Mouse (Mus musculus): ENCODE measurements around the gene Riox2.
A peak's percentile ranks its signal among the peaks of the same experiment; 100 is the strongest.
"Not testable (repeated sequence)": the region's sequence is repeated elsewhere in the genome, so short reads cannot be mapped to it uniquely, and the experiment has no call there.

Gene Riox2

GRCm38 (mm10) chr16:59471637-59472278, at the start of gene Riox2:
Riox2 (plus strand) TSS chr16:59471775.
- peak; percentile 71 for DNase-seq (ENCODE audit: low spot score)

- DNase-seq (ENCODE audit: low spot score), result no peak
Observed at GRCm38 (mm10) chr16:59427960-59428359, 43.6 kb upstream of the Riox2 start.

DNA sequence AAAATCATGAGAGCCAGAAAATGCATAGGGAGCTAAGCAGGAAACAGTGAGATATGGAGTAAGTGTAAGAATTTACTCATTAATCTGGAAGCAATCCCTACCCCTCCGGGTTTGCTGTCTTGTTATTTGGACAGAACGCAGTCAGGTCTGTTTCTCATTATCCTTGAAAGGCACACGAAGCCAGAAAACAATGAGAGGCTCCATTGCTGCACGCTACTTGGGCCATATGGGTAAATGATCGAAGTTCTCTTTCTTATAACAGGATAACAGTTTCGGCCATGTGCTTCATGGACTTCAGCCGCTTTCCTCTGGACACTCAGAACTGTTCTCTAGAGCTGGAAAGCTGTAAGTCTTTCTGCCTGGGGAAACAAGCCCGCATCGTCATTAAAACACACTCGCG, 38.4 kb upstream of the Riox2 start:
- DNase-seq (ENCODE audit: low spot score), result no peak

GRCm38 (mm10) chr16:59444880-59445559, 26.6 kb upstream of the Riox2 start:
- DNase-seq (ENCODE audit: low spot score), result no peak

- DNase-seq (ENCODE audit: low spot score), result no peak
Observed at GRCm38 (mm10) chr16:59448181-59448580, 23.4 kb upstream of the Riox2 start.

DNA sequence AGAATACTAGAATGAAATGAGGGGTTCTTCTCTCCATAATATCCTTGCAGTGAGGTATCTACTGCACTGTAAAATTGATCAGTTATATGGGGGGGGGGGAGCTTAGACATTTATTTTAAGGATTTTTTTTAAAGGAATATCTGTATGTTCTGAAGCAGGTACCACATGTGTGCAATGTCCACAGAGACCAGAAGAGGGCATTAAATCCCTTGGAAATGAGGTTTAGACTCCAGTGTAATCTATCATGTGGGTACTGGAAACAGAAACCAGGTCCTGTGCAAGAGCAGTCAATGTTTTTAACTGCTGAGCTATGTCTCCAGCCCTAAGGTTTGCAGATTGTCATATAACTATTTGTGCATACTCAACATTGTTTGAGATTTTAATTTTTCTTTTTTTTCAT, 22.5 kb upstream of the Riox2 start:
- DNase-seq (ENCODE audit: low spot score), result no peak

- DNase-seq (ENCODE audit: low spot score), result no peak
Observed at GRCm38 (mm10) chr16:59451813-59452212, 19.8 kb upstream of the Riox2 start.

GRCm38 (mm10) chr16:59459259-59459861, 12.2 kb upstream of the Riox2 start:
- DNase-seq (ENCODE audit: low spot score), result not testable (repeated sequence)

DNA sequence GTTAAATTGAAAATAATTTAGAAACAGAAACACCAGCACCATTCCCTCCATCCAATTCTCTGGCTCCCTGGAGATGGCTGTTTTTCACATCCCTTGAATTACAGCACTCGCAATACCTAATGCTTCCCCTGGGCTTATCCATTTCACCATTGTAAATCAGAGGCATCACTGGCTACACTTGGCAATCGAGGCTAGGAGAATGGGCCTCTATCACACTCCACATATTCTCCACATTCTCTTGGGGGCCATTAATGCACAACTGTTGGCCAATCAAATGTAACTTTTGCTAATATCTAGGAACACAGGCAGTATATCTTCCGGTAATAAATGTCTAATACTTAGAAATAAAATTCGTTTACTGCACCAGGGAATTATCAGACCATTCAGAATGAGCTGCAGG, 8.0 kb upstream of the Riox2 start:
- no peak for DNase-seq (ENCODE audit: low spot score)

- no peak for DNase-seq (ENCODE audit: low spot score)
Observed at GRCm38 (mm10) chr16:59463973-59464372, 7.6 kb upstream of the Riox2 start.

DNA sequence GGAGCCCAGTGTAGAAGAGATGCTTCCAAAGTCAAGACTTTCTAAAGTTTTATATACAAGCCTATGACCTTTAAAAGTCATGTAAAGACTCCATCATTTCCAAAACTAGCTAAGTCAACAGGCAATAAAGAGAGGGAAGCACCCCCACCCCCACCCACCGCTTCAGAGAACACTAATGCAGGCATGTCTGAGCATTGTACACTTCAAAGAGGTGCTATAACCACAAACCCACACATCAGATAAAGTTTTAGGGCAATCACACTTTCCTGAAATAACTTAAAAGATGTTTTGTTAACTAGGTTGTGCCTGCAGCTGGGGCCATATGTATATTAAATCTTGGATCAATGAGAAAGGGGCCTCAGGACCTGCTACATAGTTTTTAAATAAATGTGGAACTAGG, 1.7 kb upstream of the Riox2 start:
- no peak for DNase-seq (ENCODE audit: low spot score)

DNA sequence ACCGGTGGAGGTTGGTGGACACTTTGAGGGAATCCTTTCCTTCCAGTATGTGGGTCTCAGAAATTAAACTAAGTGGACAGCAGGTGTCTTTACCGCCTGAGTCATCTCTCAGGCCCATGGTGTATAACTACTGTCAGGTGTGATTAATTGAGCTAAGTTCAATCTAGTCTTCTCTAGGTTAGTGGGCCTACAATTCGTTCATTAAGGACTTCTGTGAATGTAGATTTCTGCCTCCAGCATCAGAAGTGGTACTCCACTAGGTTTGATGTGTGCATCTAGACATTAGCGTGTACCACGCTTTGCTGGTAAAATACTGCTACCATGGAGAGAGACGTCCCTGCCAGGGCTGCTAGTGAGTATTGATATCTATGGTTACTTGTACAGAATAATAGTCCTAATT, 971 bp downstream of the Riox2 start:
- no peak for DNase-seq (ENCODE audit: low spot score)

DNA sequence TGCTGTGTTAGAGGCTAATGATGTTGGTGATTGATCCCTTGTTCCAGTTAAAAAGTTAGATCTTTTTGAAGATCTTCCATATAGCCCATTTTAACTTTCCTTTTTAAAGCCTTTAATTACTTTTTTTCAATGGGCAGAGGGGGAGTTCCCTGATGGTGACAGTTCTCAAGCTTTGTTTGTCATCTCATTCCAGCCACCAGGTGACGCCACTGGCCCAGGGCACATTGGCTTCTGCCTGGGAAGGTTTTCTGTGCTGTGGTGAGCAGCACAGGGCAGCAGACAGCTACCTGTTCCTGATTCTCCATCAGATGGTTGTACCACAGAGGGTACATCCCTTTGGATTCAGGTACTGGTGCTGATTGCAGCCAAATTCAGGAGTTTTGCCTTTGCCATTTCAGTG, 3.2 kb downstream of the Riox2 start:
- DNase-seq (ENCODE audit: low spot score), result peak; percentile 49

GRCm38 (mm10) chr16:59477955-59478354, 6.4 kb downstream of the Riox2 start:
- no peak for DNase-seq (ENCODE audit: low spot score)

- no peak for DNase-seq (ENCODE audit: low spot score)
Observed at GRCm38 (mm10) chr16:59487239-59487638, 15.7 kb downstream of the Riox2 start.

DNA sequence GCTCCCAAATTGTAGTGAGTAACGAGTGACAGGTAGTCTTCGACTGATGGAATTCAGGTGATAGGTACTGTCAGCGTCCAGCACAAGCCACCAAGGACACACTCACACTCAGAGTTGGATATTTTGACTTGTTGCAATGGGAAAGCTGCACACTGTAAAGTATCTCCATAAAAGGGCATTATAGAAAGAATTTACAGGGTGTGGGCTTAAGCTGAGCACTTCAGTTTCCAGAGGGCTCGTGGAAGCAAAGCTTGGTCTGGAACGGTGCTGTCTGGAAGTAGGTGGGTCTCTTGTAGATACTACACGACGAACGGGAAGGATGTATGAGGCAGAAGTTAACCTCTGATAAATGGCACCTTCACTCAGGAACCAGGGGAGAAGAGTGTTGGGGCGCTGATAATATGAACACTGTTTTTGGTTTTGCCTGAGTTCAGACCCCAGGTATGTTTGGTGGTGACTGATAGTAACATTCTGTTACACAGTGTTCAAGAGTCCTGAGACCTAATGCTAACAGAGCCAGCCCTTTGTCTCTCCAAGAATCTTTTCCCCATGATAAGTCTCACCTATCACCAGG, 16.5 kb downstream of the Riox2 start:
- no peak for DNase-seq (ENCODE audit: low spot score)

DNA sequence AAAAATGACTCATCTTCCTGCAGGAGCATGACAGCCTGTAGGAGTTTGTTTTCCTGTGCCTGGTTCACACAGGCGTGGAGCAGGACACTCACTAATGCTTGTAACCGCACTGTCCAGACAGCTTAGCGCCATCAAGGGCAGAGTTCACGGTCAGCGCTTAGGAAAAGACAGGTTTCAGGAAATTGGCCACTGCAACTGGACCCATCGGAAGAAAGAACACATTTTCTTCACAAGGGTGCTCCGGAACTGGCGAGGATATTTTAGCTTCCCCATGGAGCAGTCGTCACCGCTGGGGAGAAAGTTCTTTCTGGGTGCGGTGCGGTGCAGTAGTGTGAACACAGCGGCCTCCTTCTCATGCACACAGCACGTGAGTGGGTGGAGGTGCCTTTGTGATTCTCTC, 21.6 kb downstream of the Riox2 start:
- DNase-seq (ENCODE audit: low spot score), result no peak

DNA sequence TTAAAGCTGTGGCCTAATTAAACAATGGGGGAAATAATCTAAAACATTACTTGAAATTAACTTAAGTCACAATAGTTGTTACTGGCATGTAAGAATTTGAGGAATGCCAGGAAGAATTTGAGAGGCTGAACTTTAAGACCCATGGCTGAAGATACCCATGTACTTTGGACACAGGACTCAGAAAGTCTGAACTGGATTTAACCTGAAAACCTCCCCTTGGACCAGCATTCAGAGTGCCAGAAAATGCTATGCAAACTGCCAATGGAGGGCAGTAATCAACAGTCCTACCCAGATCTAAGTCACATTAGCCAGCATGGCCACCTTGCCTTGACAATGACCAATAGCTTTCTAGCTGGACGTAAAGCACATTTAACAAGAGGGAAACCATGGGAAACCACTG, 26.4 kb downstream of the Riox2 start:
- DNase-seq (ENCODE audit: low spot score), result no peak

DNA sequence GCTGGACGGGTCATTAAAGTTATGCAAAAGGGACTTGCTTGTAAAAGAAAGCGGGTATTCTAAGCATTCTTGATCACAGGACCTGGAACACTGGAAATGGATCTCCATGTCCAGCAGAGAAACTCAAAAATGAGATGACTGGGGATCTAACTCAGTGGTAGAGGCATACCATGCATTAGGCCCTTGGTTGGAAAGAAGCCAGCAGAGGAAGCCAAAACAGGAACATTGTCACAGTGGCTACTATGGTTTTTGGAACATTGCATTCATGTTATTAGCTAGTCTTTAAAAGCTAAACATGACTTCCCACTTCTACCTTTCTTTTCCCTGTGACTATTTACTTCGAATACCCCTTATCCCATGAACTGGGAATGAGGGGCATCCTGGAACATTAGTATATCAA, 27.6 kb downstream of the Riox2 start:
- DNase-seq (ENCODE audit: low spot score), result no peak

DNA sequence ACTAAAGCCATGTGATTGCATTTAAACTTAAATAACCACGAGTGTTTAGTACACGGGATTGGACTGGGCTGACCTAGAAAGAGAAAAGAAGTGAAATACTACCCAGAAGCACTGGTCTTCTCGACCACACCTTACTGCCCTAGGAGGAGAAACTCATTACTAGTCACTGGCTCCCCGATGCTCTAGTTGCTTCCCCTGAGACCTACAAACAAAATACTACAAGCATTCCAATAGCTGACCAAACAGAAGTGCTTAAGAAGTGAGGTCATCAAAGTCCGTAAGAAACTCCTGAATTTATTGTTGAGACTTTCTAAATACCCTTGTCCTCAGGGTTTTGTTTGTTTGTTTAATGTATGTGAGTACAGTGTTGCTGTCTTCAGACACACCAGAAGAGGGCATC, 38.3 kb downstream of the Riox2 start:
- no peak for DNase-seq (ENCODE audit: low spot score)

- no peak for DNase-seq (ENCODE audit: low spot score)
Observed at GRCm38 (mm10) chr16:59515169-59515568, 43.6 kb downstream of the Riox2 start.

- DNase-seq (ENCODE audit: low spot score), result no peak
Observed at GRCm38 (mm10) chr16:59516965-59517364, 45.4 kb downstream of the Riox2 start.

Data from ovary, postnatal 14 days (tissue).